8 mouse cellular contexts compared by ENCODE assay signal in genomic region chr12:99884269-99885261, GRCm38 (mm10). TPM values are rescaled to one million over a fixed set of nuclear protein-coding genes. Genes with fewer than 3 reads are reported as not detected.
A peak's percentile ranks its signal among the peaks of the same experiment; 100 is the strongest.
DNase-seq lines count a peak whose midpoint lies in the region; ATAC-seq and TF ChIP-seq lines count a peak whose summit lies in the region.

TSS of gene Efcab11 (minus strand) at chr12:99884439.
TSS of gene Tdp1 (plus strand) at chr12:99884517.

- H3K4me3 ChIP-seq in ES-Bruce4 (ENCODE audit: low read depth, low read length), result peak within 1 kb of the TSS; percentile 92
- H3K4me3 ChIP-seq in forebrain, embryonic 14.5 days (ENCODE audit: low read depth, low read length), result peak within 1 kb of the TSS; percentile 71
- H3K4me3 ChIP-seq in lung, adult 2 months (replicated peaks; ENCODE audit: extremely low read depth, low read depth, low read length), result peak within 1 kb of the TSS; percentile 77

- no peak for TF ChIP-seq CTCF in ES-Bruce4 (IDR thresholded peaks at IDR 0.05; ENCODE audit: low read depth, low read length)
- TF ChIP-seq CTCF in lung, adult 2 months (IDR thresholded peaks at IDR 0.05; ENCODE audit: insufficient read depth, low read length), result no peak

- peak within 1 kb of the TSS; percentile 71 for H3K4me2 ChIP-seq in forebrain, embryonic 14.5 days (ENCODE audit: low read length)

- no peak for TF ChIP-seq POLR2A in ES-Bruce4 (IDR thresholded peaks at IDR 0.05; ENCODE audit: insufficient read depth, low read length)
- 0 out of 2 replicates have a peak, but pooled peaks have one; percentile 35 for TF ChIP-seq POLR2A in lung, adult 2 months (IDR thresholded peaks at IDR 0.05; ENCODE audit: borderline replicate concordance, extremely low read depth, low read depth, low read length)

- H3K27ac ChIP-seq in ES-Bruce4 (ENCODE audit: insufficient read depth, low read length), result peak within 1 kb of the TSS; percentile 97
- peak within 1 kb of the TSS; percentile 76 for H3K27ac ChIP-seq in forebrain, embryonic 14.5 days (ENCODE audit: low read depth, low read length)

- no peaks in the 10 kb centered on the region; the same call in 1 of the 2 replicates for H3K9me3 ChIP-seq in ES-Bruce4 (replicated peaks; ENCODE audit: control insufficient read depth, insufficient read depth, low read length, poor library complexity, severe bottlenecking)
- H3K9me3 ChIP-seq in forebrain, embryonic 14.5 days (replicated peaks; ENCODE audit: control insufficient read depth, low read length), result no peaks in the 10 kb centered on the region

- peak; percentile 82 for ATAC-seq in cerebellum, adult (ENCODE audit: insufficient number of reproducible peaks, low FRiP score, low TSS enrichment)
- peak; percentile 84 for ATAC-seq in forebrain, embryonic 14.5 days
- peak; percentile 69 for ATAC-seq in neutrophil, adult 5-6 weeks (ENCODE audit: extremely low read depth, insufficient number of reproducible peaks, low FRiP score, poor library complexity, severe bottlenecking)

- under 1% methylated on average over 68 of the region's 73 CpGs for WGBS in forebrain, embryonic 14.5 days
- WGBS in lung, adult 2 months, result under 1% methylated on average over 71 of the region's 73 CpGs

- intact Hi-C loops in heart, postnatal 25 days (cut with DNase I), result loop anchor here (5.0 kb wide), 1 partner anchor 257 kb away; no protein-coding TSS in a partner anchor

- peak; percentile 97 for DNase-seq in forebrain, embryonic 14.5 days (ENCODE audit: low spot score)
- peak; percentile 86 for DNase-seq in heart, postnatal 25 days (ENCODE audit: low spot score)
- DNase-seq in layer of hippocampus, adult 18-20 months (ENCODE audit: low spot score in 2 of 2), result peak; percentile 88 to 94
- DNase-seq in lung, adult 2 months, result peak; percentile 88
- peak; percentile 89 for DNase-seq in thymus, adult 18-20 months

- no peak for TF ChIP-seq EP300 in ES-Bruce4 (IDR thresholded peaks at IDR 0.05; ENCODE audit: insufficient read depth, low read depth, low read length)

- no peaks in the 10 kb centered on the region for H3K27me3 ChIP-seq in ES-Bruce4 (ENCODE audit: control insufficient read depth, insufficient read depth, low read length, poor library complexity, severe bottlenecking)
- H3K27me3 ChIP-seq in forebrain, embryonic 14.5 days (replicated peaks; ENCODE audit: control insufficient read depth, insufficient read depth, low read length), result no peaks in the 10 kb centered on the region

- H3K4me1 ChIP-seq in ES-Bruce4 (ENCODE audit: control insufficient read depth, insufficient read depth, low read length), result peaks cover 2% of the 10 kb centered on the region
- peaks cover 15% of the 10 kb centered on the region for H3K4me1 ChIP-seq in forebrain, embryonic 14.5 days (ENCODE audit: control insufficient read depth, insufficient read depth, low read length)
- H3K4me1 ChIP-seq in lung, adult 2 months (ENCODE audit: control insufficient read depth, insufficient read depth, low read length), result 0 out of 2 replicates have a peak, but pooled peaks cover 5% of the 10 kb centered on the region

- no peaks in the 10 kb centered on the region for H3K36me3 ChIP-seq in ES-Bruce4 (ENCODE audit: control insufficient read depth, insufficient read depth, low read length, poor library complexity, severe bottlenecking)
- 0 out of 2 replicates have a peak, but pooled peaks cover 6% of the 10 kb centered on the region for H3K36me3 ChIP-seq in forebrain, embryonic 14.5 days (ENCODE audit: control insufficient read depth, insufficient read depth, low read length)

- peak within 1 kb of the TSS; percentile 88 for H3K9ac ChIP-seq in ES-Bruce4 (ENCODE audit: low read depth, poor library complexity, severe bottlenecking)
- H3K9ac ChIP-seq in forebrain, embryonic 14.5 days (ENCODE audit: low read length), result peak within 1 kb of the TSS; percentile 89

RNA-seq across cellular contexts. Expression of gene Efcab11, which starts in this region (rescaled TPM):
- 8.4 and 12.2 TPM in 2 replicates for polyA plus RNA-seq in ES-Bruce4 (2011; ENCODE audit: insufficient read depth, insufficient read length, low read depth, missing spikeins)
- 8.4 and 12.5 TPM in 2 replicates for polyA plus RNA-seq in forebrain, embryonic 14.5 days (2014; fragmentation: Nextera tagmentation; extraction: Ambion mirVana)
- total RNA-seq in heart, postnatal 25 days (2021), result under 1 TPM in 1 of 2 experiments, not detected in 1; 0.20 TPM
- under 1 TPM; 0.30 to 0.33 TPM for total RNA-seq in layer of hippocampus, adult 18-20 months (2021)
- polyA plus RNA-seq in lung, adult 2 months (2012; rRNA removed), result 0.34 and 0.48 TPM in 2 replicates
- 0.37 and 2.4 TPM in 2 replicates for total RNA-seq in neutrophil, adult 5-6 weeks (2017)

RNA-seq across cellular contexts. Expression of gene Tdp1, which starts in this region (rescaled TPM):
- 68.7 and 69.7 TPM in 2 replicates for polyA plus RNA-seq in ES-Bruce4 (2011; ENCODE audit: insufficient read depth, insufficient read length, low read depth, missing spikeins)
- 78.8 and 80.6 TPM in 2 replicates for polyA plus RNA-seq in forebrain, embryonic 14.5 days (2014; fragmentation: Nextera tagmentation; extraction: Ambion mirVana)
- total RNA-seq in heart, postnatal 25 days (2021), result 10 to 100 TPM in 1 of 2 experiments, 1 to 10 TPM in 1; 8.8 to 10.1 TPM
- total RNA-seq in layer of hippocampus, adult 18-20 months (2021), result 10 to 100 TPM; 25.8 to 31.7 TPM
- polyA plus RNA-seq in lung, adult 2 months (2012; rRNA removed), result 10.2 and 12.9 TPM in 2 replicates
- 9.3 and 19.2 TPM in 2 replicates for total RNA-seq in neutrophil, adult 5-6 weeks (2017)

Comparison
In these comparisons a context has a peak if more than half of its experiments do, and no peak if none do; other contexts are left out.
1. Peak in every context shown above with its lines: DNase-seq, ATAC-seq, H3K4me3 ChIP-seq and H3K27ac ChIP-seq.